In the genomic region with DNA sequence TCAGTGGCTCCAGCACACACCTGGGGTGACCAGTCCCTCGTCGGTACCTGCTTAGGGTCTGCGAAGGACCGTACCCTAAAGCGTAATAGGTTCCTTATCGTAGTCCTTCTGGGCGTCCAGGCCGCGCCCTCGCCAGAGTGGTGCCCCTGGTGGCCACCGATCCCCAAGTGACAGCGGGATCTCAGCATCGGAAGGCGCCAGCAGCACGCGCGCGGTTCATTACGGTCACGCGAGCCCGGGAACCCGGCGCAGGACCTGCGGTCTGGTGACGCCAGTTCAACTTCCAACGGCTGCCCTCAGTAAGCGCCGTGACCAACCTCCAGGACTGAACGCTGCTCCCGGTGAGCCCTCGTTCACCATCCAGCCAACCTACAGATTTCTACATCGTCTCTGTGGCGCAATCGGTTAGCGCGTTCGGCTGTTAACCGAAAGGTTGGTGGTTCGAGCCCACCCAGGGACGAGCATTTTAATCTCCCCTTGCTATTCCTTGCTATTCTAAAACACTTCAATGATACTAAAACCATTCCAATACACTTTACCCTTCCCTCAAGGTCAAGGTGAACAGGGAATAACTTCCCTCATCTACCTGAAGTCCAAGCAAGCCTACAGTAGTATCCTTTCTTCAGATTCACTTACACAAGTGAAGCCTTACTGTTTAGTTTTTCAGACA, we compare ENCODE assay signal across 8 mouse cellular contexts. TPM values are rescaled to one million over a fixed set of nuclear protein-coding genes. Genes with fewer than 3 reads are reported as not detected.
DNase-seq lines count a peak whose midpoint lies in the region; ATAC-seq and TF ChIP-seq lines count a peak whose summit lies in the region.

No protein-coding gene starts in this region.

- H3K4me3 ChIP-seq in lung, postnatal 0 days (ENCODE audit: low read depth, low read length): no peak overlapping the region
- peak overlapping the region; percentile 28 for H3K4me3 ChIP-seq in limb, embryonic 11.5 days (ENCODE audit: low read depth, low read length)

- WGBS in lung, postnatal 0 days: 2% methylated on average over 41 of the region's 41 CpGs
- WGBS in limb, embryonic 11.5 days: under 1% methylated on average over 41 of the region's 41 CpGs

- no peak for ATAC-seq in lung, postnatal 0 days
- ATAC-seq in common myeloid progenitor, adult 5-6 weeks (replicated peaks; ENCODE audit: low read depth, poor library complexity, severe bottlenecking): peak; percentile 72
- peak; percentile 53 for ATAC-seq in limb, embryonic 11.5 days (ENCODE audit: insufficient number of reproducible peaks, low FRiP score, low TSS enrichment, low read depth)
- 0 out of 2 replicates have a peak, but pooled peaks have one; percentile 5 for ATAC-seq in monocyte, adult 5-6 weeks (replicated peaks; ENCODE audit: insufficient number of reproducible peaks, low FRiP score, low TSS enrichment, poor library complexity, severe bottlenecking)

- no peaks in the 10 kb centered on the region for H3K36me3 ChIP-seq in lung, postnatal 0 days (ENCODE audit: insufficient read depth, low read length)
- H3K36me3 ChIP-seq in limb, embryonic 11.5 days (ENCODE audit: control insufficient read depth, insufficient read depth, low read length): no peaks in the 10 kb centered on the region

- H3K4me1 ChIP-seq in lung, postnatal 0 days (ENCODE audit: insufficient read depth, low read depth, low read length): no peaks in the 10 kb centered on the region
- H3K4me1 ChIP-seq in limb, embryonic 11.5 days (ENCODE audit: control insufficient read depth, insufficient read depth, low read length): peaks cover 8% of the 10 kb centered on the region; the same call in 1 of the 2 replicates

- TF ChIP-seq EP300 in lung, postnatal 0 days (IDR thresholded peaks at IDR 0.05): no peak

- no peak overlapping the region for H3K9ac ChIP-seq in lung, postnatal 0 days (replicated peaks; ENCODE audit: low read depth)
- 0 out of 2 replicates have a peak overlapping the region, but pooled peaks have one; percentile 32 for H3K9ac ChIP-seq in limb, embryonic 11.5 days (ENCODE audit: low read length)

- H3K27ac ChIP-seq in lung, postnatal 0 days (ENCODE audit: low read length): no peak overlapping the region
- no peak overlapping the region for H3K27ac ChIP-seq in limb, embryonic 11.5 days (replicated peaks; ENCODE audit: low read depth, low read length)

- no peaks in the 10 kb centered on the region for H3K9me3 ChIP-seq in lung, postnatal 0 days (ENCODE audit: low read length)
- no peaks in the 10 kb centered on the region for H3K9me3 ChIP-seq in limb, embryonic 11.5 days (ENCODE audit: control insufficient read depth, low read length)

- TF ChIP-seq CTCF in lung, postnatal 0 days (IDR thresholded peaks at IDR 0.05): peak; percentile 47

- H3K4me2 ChIP-seq in lung, postnatal 0 days (replicated peaks; ENCODE audit: low read depth, low read length): no peak overlapping the region
- H3K4me2 ChIP-seq in limb, embryonic 11.5 days (ENCODE audit: low read depth, severe bottlenecking): peak overlapping the region; percentile 40

- peaks cover 72% of the 10 kb centered on the region for H3K27me3 ChIP-seq in lung, postnatal 0 days (replicated peaks; ENCODE audit: insufficient read depth, low read length)
- H3K27me3 ChIP-seq in limb, embryonic 11.5 days (ENCODE audit: control insufficient read depth, insufficient read depth, low read length): peaks cover 60% of the 10 kb centered on the region

- DNase-seq in lung, postnatal 0 days (ENCODE audit: low spot score): no peak
- DNase-seq in lung, adult 18-20 months: no peak
- peak; percentile 77 for DNase-seq in forelimb bud, embryonic 11.5 days (ENCODE audit: low read depth, low spot score)
- peak; percentile 92 for DNase-seq in limb, embryonic 11.5 days (ENCODE audit: low spot score)
- DNase-seq in yolk sac, embryonic 10.5 days (ENCODE audit: low spot score): peak; percentile 96
- DNase-seq in left cerebral cortex, adult 11 months (ENCODE audit: low spot score): no peak

RNA-seq across cellular contexts. Expression of a gene that starts 50.1 kb away (rescaled TPM):
- 0.12 and 0.19 TPM in 2 replicates for polyA plus RNA-seq in lung, postnatal 0 days (2015; fragmentation: Nextera tagmentation; extraction: Ambion mirVana)
- total RNA-seq in common myeloid progenitor, adult 5-6 weeks (2017): not detected in 2 replicates
- not detected in 2 replicates for polyA plus RNA-seq in limb, embryonic 11.5 days (2014; fragmentation: Nextera tagmentation; extraction: Ambion mirVana)
- not detected in 3 replicates for total RNA-seq in monocyte, adult 5-6 weeks (2017)

Comparison
In these comparisons a context has a peak if more than half of its experiments do, and no peak if none do; other contexts are left out.
1. DNase-seq: peak in forelimb bud, embryonic 11.5 days (single experiment), limb, embryonic 11.5 days (single experiment) and yolk sac, embryonic 10.5 days (single experiment); none in lung, postnatal 0 days (single experiment), lung, adult 18-20 months (0 of 2) and left cerebral cortex, adult 11 months (single experiment).